Mouse (Mus musculus): Measurements from ENCODE around the gene 1700001O22Rik.

The 1700001O22Rik gene

GRCm38 (mm10) chr2:30803604-30804003 lies at the start of gene 1700001O22Rik:
1700001O22Rik (minus strand) TSS chr2:30803661.
- no peak for DNase-seq

GRCm38 (mm10) chr2:30852771-30853313 lies 49.4 kb upstream of the 1700001O22Rik start:
- no peak for DNase-seq

- no peak for DNase-seq
These were observed 47.1 kb upstream of the 1700001O22Rik start for GRCm38 (mm10) chr2:30850581-30850980.

- no peak for DNase-seq
These were observed 44.7 kb upstream of the 1700001O22Rik start for GRCm38 (mm10) chr2:30848184-30848583.

- DNase-seq, result no peak
These were observed 43.3 kb upstream of the 1700001O22Rik start for GRCm38 (mm10) chr2:30846723-30847122.

- no peak for DNase-seq
These were observed 42.8 kb upstream of the 1700001O22Rik start for GRCm38 (mm10) chr2:30846236-30846635.

GRCm38 (mm10) chr2:30845152-30846070 lies 42.0 kb upstream of the 1700001O22Rik start:
- no peak for DNase-seq

GRCm38 (mm10) chr2:30842615-30843014 lies 39.2 kb upstream of the 1700001O22Rik start:
- no peak for DNase-seq

- DNase-seq, result no peak
These were observed 33.0 kb upstream of the 1700001O22Rik start for GRCm38 (mm10) chr2:30836238-30836990.

GRCm38 (mm10) chr2:30834373-30835022 lies 31.0 kb upstream of the 1700001O22Rik start, which contains the start of gene Prrx2:
Prrx2 (plus strand) TSS chr2:30834972.
- no peak for DNase-seq

- DNase-seq, result no peak
These were observed 30.2 kb upstream of the 1700001O22Rik start for GRCm38 (mm10) chr2:30833644-30834043.

GRCm38 (mm10) chr2:30830283-30830795 lies 26.9 kb upstream of the 1700001O22Rik start, which contains the start of gene Asb6:
Asb6 (minus strand) TSS chr2:30830333.
- no peak for DNase-seq

- peak; percentile 57 to 62 for DNase-seq
These were observed 25.9 kb upstream of the 1700001O22Rik start for GRCm38 (mm10) chr2:30829315-30829714.

GRCm38 (mm10) chr2:30827749-30828475 lies 24.5 kb upstream of the 1700001O22Rik start:
- DNase-seq, result peak; percentile 90 to 95

- DNase-seq, result peak; percentile 48 to 63
These were observed 23.6 kb upstream of the 1700001O22Rik start for GRCm38 (mm10) chr2:30826825-30827748.

- no peak for DNase-seq
These were observed 20.1 kb upstream of the 1700001O22Rik start for GRCm38 (mm10) chr2:30823385-30824153.

GRCm38 (mm10) chr2:30822460-30822859 lies 19.0 kb upstream of the 1700001O22Rik start:
- DNase-seq, result no peak

GRCm38 (mm10) chr2:30821073-30821472 lies 17.6 kb upstream of the 1700001O22Rik start:
- DNase-seq, result no peak

- DNase-seq, result no peak
These were observed 16.4 kb upstream of the 1700001O22Rik start for GRCm38 (mm10) chr2:30819873-30820272.

- DNase-seq, result no peak
These were observed 12.9 kb upstream of the 1700001O22Rik start for GRCm38 (mm10) chr2:30816383-30816782.

Measured in thymus, postnatal 36 days (tissue).